Mouse (Mus musculus) forelimb bud, embryonic 11.5 days (tissue): ENCODE results near the gene Arap2.

Source experiments
- DNase-seq: peaks from one replicate; pipeline ENCODE4 v3.0.0-alpha.2; 2012; ENCODE audit warnings: low read depth, low spot score

The Arap2 gene

DNA sequence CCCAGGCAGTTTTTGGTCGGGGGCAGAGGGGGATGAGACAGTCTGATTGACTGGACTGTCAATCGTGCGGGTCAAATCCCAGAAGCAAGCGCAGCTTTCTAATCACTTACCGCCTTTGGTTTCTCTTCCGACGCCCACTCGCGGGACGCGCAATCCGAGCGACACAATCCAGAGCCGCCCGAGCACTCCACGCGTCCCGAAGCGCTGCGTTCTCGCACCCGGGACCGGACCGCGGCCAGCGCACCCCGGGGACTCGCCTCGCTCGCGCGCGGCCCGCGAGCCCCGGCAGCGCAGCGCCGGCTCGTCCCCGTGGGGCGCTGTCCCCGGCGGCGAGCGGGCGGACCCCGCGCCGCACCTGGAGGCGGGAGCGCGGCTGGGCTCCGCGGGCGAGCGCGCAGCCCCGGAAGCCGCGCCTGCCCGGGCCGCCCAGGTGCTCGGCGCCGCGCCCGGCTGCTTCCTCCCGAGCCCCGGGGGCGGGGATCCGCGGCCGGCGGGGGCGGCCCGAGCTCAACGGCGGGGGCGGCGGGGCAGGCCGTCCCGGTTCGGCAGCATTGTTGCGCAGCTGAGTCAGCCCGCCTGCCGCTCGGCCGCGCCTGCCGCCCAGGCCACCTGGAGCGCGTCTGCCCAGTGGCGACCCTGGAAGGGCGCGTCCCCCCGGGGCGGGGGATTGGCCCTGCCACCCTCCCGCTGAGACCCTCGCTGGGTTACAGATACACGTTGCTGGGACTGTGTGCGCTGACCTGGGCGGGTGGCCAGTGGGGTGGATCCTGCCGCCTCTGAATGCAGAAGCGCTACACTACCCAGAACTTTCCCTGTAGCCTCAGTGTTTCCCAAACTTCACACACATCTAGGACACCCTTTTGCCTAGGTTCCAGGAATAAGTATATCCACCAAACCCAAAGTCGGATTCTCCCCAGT is at the start of gene Arap2:
Gene Arap2, minus strand, starts transcription at position 376 of the 918 bp plus-strand sequence.
- no peak for DNase-seq

DNA sequence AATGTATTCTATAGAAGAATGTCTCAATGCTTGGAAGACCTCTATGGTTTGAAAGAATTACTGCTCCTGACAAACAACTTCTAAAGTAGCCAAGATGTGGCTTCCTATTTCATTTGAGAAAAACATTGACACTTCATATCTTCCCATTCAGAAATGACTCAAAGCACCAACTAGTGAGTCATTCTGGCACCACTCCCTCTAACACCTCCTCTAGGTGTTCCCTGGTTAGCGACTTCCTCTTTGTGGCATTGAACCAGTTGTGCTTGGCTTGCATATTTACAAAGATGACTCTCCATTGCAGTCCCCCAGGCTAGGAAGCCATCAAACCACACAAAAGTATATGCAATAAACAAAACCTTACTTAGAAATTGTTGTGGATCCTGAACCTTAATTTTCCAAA is 49.8 kb upstream of the Arap2 start:
- no peak for DNase-seq

DNA sequence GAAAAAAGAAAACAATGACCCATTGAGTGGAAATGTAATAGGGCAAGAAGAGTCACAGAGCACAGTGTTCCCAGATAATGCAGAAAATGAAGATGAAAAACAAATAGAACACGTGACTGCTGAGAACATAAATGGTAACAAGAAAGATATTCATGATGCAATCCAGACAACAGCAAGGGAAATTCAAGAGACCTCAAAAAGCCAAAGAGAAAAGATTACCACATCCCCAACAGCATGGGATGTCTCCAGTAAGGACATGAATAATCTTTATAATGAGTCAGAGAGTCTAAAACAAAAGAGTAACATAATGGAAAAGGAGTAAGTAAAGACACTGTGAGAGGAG is 48.1 kb upstream of the Arap2 start:
- no peak for DNase-seq

DNA sequence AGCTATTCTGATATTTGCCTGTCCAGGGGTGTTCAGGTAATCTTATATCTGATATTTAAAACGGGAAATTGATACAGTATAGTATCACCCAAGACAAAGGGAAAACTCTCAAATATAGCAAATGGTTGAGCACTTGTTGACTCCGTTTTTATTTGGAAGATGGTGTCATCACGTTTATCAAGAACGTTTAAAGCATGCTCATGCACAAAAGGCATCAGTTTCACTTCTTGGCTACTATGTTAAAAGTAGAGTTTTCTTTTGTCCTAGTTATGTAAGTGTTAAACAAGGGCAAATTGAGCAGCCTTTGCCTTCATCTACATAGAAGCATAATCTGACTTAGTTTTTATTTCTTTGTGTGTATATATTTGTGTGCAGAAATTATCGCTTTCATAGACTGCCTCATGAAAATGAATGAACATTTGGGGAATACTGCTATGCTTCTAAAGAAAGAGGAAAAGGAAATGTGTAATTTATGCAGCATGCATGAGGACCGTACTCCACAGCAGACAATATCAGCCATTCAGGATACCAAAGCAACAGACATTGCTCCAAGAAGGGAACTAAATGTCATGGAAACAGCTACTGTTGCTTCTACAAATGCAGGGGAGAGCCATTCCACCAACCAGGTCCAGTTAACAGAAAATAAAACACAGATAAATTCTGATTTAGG is 47.6 kb upstream of the Arap2 start, which contains the start of gene Dthd1:
Gene Dthd1, plus strand, starts transcription at position 422 of the 670 bp plus-strand sequence.
- no peak for DNase-seq

DNA sequence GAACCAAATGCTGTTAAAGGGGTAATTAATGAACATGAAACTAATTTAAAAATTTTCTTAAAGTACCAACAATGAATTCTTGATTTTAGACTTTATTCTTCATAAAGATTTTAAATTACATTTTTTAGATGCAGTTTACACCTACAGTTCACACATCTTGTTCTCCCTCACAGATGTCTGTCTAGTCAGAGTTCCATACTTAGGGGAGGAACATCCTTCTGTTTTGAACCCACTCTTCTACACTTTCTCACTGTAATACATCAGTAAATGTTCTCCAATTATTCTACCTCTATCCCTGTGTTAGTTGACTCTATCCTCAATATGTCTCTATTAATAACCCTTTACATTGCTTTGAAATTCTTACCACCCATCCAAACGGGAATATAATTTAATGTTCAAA is 26.8 kb upstream of the Arap2 start:
- no peak for DNase-seq

DNA sequence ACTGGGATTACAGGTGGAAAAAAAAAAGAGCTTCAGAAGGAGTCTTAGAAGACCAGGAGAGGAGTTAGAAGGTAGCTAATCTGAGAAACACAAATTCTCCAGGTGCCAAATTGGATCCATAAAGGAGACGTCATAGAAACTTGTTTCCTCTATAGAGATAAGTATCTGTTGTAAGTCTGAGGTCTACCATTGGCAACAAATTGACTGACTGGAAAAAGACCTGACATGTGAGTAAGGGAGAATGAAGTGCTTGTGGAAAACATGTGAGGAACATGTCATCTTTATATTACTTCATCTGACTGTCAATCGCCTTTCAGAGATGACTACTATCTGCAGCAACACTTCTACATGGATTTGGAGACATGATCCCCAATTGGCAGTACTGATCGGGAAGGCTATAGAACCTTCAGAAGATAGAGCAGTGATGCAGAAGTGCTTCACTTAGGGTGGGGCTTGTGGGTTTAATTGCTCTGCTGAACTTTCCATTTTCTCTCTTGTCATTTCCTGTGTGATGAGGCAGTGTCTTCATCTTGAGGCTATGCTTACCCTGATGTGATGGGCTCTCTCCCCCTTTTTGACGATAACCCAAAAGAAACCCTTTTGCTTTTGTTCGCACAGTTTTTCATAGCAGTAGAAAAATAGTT is 25.1 kb upstream of the Arap2 start:
- no peak for DNase-seq

DNA sequence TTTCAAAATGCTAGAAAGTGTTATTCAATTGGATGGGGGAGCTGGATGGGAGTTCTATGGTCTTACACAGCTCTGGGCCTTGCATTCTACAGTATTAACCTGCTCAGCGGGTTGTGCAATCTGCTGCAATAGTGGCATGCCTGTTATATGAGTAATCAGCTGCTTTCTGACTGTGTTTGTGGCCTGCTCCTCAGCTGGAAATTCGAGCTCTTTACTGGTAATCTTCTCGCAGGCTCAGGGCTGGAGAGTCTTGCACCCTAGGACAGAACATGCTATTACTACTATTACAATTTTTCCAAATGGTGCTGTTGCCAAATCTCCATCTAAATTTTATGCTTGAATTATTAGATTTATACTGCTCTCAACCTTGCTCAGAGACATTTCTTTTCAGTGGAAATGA is 20.9 kb upstream of the Arap2 start:
- DNase-seq = no peak

DNA sequence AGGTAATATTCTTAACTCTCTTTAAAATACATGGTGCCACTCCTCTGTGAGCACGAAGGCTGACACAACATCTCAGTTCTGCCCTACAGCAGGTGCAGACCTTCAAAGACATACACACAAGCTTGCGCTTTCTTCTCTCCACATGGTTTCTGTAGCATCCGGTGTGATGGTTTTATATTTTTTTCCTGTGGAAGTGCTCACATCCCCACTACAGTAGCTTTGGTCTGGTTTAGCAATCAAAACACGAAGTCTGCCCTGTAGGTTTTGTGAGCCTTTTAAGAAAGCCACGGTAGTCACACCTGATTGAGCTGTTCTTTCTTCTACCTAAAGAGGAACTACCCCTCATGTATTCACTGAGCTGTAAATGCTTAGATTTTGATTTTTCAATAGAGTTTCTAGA is 12.7 kb upstream of the Arap2 start:
- no peak for DNase-seq

DNA sequence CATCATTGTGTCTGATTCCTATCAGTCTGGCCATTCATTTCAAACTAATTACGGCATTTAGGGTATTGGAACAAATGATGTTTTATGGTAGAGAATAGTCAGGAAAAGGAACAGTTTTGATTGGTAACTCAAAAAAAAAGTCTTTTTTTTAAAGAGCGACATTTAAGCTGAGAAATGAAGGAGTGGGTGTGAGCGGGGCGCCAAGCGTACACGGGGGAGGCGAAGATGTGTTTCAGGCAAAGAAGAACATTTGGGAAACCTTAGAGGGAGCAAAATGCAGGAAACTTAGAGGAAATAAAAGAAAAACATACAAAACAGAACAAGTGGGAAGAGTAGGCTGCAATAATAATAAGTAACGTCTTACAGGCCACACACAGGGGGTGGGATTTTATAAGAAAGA is 11.8 kb upstream of the Arap2 start:
- no peak for DNase-seq

DNA sequence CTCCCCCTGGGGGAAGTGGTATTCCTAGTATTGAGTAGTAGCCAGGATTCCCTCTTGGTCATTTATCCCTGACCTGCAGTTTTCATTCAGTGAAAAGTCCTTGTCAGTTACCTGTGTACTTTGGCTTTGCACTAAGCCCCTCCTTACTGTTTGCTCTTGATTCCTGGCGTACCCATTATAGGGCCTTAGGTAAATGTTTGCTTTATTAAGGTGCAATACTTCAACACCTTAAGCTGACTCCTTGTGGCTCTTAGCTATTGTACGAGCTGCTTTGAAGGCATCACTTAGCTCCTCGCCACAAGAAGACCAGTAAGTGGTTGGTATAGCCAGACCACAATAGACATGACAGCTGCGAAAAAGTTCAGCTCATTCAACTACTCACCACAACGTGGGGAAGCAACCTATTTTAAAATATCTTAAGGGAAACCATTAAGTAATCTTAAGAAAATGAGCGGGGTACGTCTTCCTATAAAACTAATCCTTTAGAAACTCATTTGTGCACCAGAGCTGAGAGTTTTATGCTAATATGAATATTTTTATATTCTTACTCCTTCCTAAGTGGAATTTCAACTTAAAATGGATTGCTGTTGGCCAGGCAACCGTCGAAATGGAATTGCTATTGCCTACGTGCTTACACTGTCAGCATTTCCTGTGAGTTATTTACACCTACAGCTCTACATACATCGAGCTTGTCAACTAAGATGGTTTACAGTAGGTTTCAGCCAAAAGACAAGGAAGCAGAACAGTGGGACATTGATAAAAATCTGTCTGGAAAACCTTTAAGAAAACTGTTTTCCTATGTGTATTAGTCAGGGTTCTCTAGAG is 6.0 kb upstream of the Arap2 start:
- no peak for DNase-seq

DNA sequence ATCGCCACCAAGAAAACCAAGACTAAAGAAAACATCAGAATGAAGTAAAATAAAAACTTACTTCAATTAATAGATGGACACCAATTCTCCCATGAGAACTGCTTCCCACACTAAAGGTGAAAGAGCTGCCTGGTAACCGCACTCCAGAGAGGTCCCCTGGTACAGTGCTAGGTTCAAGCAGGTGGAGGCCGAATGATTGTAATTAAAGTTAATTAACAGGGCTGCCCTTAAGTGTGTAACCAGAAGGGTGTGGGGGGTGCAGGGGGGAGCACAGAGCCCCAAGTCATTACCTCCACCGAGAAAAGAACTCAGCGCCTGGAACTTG is 538 bp downstream of the Arap2 start:
- no peak for DNase-seq

DNA sequence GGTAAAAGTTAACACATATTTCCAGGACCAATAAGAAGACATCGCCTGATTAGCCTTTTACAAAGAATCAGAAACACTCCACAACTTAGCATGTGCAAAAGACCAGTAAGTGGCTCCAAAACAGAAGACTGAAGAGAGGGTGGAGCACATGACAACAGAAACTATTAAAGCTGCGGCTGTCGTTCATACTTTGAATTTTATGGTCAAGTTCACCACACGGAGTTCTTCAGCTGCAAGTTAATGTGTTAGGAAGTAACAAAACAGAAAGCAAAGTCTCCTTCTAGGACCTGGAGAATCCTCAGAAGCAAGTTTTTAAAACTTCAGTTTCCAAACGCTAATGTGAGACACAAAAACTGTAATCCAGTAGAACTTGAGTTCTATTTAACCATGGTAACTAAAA is 1.8 kb downstream of the Arap2 start:
- no peak for DNase-seq

DNA sequence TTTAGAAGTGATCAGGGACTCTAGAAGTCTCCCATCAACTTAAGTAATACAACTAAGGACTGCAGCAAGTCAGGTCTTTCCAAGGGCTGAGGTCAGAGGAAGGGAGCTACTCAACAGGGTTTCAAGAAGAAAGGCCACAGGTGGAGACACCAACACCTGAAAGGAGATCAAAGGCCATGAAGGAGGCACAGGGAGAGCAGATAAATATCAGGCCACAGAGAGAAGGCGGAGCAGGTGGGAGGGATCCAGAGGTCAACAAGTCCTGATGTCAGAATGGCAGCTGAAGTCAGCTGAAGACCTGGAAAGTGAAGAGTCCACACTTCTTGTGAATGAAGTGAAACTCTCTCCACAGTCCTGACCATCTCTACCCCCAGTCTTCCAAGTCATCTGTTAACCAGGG is 2.9 kb downstream of the Arap2 start:
- DNase-seq = no peak

DNA sequence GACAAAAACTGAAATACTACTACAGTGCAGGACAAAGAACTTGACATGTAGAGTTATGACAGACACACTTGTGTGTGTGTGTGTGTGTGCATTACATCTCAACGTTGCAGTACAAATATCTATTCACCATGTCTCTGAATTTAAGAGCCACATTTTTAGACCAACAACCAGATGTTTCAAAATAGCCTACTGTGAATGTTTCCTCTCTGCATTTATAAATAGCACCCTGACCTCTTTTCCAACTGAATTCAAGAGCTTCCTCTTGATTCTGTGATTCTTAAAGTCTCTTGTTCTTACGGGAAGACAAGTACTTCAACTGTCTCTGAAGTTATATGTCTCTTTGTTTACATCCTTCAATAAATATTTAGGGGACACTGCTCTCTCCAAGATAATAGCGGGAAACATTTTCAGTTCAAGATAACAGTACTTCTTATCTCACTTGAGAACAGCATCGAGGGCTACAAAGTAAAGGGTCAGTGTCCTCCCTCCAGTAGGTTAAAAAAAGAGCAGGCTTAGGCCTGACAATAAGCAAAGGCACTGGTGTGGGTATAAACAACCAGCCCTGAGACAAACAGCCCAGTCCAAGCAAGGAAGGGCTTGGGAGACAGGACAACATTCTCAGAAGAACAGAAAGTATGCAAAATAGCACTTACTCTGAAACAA is 3.5 kb downstream of the Arap2 start:
- DNase-seq = no peak

DNA sequence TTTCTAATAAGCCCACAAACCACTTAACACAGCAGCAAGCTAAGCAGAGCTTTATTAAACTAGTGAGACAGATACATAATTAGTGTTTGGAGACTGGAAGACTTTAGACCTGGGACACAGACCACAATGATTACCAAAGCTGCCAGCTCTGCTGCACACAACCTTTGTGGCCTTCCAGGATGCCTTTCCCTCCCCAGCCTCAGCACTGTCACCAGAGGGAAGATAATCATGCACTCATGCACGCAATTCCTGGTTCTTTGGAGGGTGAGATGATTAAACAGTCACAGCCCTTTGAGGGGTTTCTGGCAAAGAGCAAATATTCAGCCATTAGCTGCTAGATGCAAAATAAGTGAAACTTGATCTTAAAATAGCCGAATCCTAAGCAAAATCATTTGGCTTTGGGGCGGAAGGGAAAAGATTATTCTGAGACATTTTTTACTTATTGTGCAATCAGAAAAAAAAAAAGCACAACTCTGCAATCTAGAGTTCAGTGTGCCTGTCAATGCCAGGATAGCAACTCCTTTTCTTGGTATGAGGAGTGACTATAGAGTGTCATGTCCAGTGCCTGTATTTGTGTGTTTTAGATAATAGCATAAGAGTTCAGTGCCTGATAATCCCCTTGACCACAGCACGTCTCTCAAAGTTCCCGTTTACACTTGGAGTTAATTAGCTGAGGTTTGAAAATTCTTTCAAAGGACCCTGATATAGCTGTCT is 5.0 kb downstream of the Arap2 start:
- no peak for DNase-seq

DNA sequence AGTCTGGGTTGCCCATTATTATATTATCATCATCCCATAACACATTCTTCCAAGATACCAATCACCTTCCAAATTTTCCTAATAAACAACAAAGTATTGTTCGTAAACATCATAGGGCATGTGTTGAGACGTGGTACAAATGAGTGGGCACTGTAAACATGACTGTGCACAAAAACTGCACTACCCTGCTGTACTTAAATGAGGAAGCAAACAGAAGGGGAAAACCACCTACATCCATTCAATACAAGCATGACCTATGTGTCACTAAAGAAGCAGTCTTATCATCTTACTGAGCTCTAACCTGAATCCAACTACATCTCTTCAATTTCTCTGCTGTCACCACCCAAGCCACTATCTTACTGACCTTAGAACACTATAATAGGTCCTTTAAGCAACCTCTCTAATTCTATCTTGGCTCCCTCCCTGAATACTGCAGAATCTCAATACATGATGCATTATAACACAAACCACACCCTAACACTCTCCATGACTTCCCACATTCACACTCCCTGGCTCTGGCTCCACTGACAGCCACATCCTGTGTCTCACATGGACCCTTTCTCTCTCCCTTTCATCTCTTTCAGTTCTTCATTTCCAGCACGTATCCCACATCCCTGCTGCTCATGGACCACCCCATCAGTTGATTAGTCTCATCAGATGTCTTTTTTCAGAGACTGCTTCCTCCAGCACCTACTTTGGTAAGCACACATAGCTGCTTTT is 10.0 kb downstream of the Arap2 start:
- no peak for DNase-seq

DNA sequence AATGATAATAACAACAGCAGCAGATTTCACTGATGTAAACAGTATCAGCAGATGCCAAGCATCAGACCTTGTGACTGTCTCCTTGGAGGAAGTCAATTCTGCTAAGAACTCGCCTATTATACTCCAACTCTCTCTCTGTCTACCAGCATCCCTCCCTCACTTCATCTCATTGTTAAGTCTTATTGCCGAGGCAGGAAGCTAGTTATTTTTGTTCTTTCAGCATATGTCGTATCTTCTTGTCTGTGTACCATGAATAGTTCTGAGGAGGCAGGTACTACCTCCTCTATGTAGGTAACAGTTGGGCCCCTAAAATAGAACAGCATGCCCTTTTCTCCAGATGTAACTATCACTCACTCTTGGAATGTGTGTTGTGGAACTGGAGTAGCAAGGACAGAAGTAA is 13.0 kb downstream of the Arap2 start:
- DNase-seq = no peak

DNA sequence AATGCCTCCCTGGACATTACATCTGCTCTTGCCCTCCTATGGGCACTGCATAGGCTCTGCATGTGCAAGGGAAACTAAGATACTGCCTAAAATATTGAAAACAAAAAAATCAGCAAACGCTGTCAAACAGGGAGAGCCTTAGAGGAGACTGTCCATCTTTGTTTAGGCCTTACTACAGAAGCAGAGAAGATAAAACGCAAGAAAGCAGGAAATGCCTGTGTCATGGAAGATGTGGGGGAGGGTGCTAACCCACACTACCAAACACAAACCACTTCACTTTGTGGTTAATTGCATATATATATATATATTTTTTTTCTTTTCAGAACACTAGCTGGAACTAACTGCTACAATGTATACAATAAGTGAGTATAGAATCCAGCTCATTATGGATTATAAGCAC is 14.3 kb downstream of the Arap2 start:
- no peak for DNase-seq

DNA sequence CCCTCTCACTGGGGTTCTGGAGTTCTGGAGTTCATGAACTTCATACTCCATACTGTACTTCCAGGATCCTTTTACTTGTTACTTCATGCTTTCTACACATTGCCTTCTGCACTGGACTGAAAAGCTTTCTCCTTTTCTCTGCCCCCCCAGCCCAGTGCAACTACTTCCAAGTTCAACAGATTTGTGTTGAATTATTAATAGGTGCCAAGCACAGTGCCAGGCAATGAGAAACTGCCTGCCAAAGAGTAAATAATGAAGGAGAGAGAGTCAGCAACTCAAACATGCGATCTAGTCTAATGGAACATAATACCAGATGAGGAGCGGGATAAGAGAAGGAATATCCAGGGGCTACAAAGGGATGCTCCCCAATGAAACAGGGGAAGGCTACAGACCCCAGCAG is 17.8 kb downstream of the Arap2 start:
- no peak for DNase-seq
